Mouse (Mus musculus): Measurements from ENCODE around the gene Chtf18. TPM values are rescaled to one million over a fixed set of nuclear protein-coding genes. Genes with fewer than 3 reads are reported as not detected.

Chtf18 gene
- polyA plus RNA-seq, 1 experiment = 10.6 TPM

- H3K4me3 ChIP-seq (ENCODE audit: extremely low read depth, insufficient read depth, insufficient read length) = no peak overlapping the region
- no peak for TF ChIP-seq POLR2A (IDR thresholded peaks at IDR 0.05; ENCODE audit: low read depth, low read length)
- TF ChIP-seq CTCF (IDR thresholded peaks at IDR 0.05; ENCODE audit: extremely low read depth, insufficient read depth, insufficient read length, insufficient replicate concordance) = no peak
- H3K36me3 ChIP-seq (ENCODE audit: control insufficient read depth, insufficient read depth, low read length) = no peaks in the 10 kb centered on the region
- DNase-seq (ENCODE audit: low read depth in 1 of 2, low spot score in 2 of 2) = no peak
- no peak overlapping the region for H3K27ac ChIP-seq (ENCODE audit: insufficient read depth, low read length)
- H3K27me3 ChIP-seq (ENCODE audit: control insufficient read depth, insufficient read depth, low read length) = no peaks in the 10 kb centered on the region
- WGBS = 97% methylated on average over 19 of the region's 19 CpGs
- peaks cover 9% of the 10 kb centered on the region; the same call in 1 of the 2 replicates for H3K4me1 ChIP-seq (ENCODE audit: control insufficient read depth, insufficient read depth, insufficient read length)
These were observed 3.7 kb downstream of the Chtf18 start for GRCm38 (mm10) chr17:25723470-25723869.

- no peak overlapping the region for H3K27ac ChIP-seq (ENCODE audit: insufficient read depth, low read length)
- no peaks in the 10 kb centered on the region for H3K4me1 ChIP-seq (ENCODE audit: control insufficient read depth, insufficient read depth, insufficient read length)
- WGBS = 96% methylated on average over 5 of the region's 5 CpGs
- H3K4me3 ChIP-seq (ENCODE audit: extremely low read depth, insufficient read depth, insufficient read length) = no peak overlapping the region
- no peaks in the 10 kb centered on the region for H3K36me3 ChIP-seq (ENCODE audit: control insufficient read depth, insufficient read depth, low read length)
- no peak for DNase-seq (ENCODE audit: low read depth in 1 of 2, low spot score in 2 of 2)
- TF ChIP-seq CTCF (IDR thresholded peaks at IDR 0.05; ENCODE audit: extremely low read depth, insufficient read depth, insufficient read length, insufficient replicate concordance) (no peak), POLR2A (IDR thresholded peaks at IDR 0.05; ENCODE audit: low read depth, low read length) (no peak)
- H3K27me3 ChIP-seq (ENCODE audit: control insufficient read depth, insufficient read depth, low read length) = peaks cover 8% of the 10 kb centered on the region
These were observed 5.7 kb downstream of the Chtf18 start for GRCm38 (mm10) chr17:25721476-25721875.

DNA sequence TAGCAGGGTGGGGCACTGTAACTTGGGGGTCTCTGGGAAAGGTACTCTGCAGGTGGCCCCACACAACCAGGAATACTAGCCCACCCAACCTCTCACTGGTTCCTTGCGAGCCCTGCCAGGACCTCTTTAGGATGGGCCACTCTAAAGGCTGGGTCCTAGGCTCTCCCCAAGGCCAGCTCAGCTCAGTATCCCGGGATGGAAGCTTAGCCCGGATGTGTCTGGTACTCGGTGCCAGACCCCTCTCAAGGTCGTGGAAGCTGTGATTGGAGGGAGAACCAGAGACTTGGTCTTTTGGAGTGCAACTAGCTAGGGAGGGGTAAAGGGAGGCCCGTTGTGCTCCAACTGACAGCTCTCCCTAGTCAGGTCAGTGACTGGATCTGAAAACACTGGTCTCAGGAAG lies 9.5 kb downstream of the Chtf18 start:
- DNase-seq (ENCODE audit: low read depth in 1 of 2, low spot score in 2 of 2) = no peak
- WGBS = 23% methylated on average over 6 of the region's 6 CpGs
- Histone ChIP-seq H3K4me3 (ENCODE audit: extremely low read depth, insufficient read depth, insufficient read length) (no peak overlapping the region), H3K27me3 (ENCODE audit: control insufficient read depth, insufficient read depth, low read length) (peaks cover 8% of the 10 kb centered on the region), H3K4me1 (ENCODE audit: control insufficient read depth, insufficient read depth, insufficient read length) (no peaks in the 10 kb centered on the region), H3K27ac (ENCODE audit: insufficient read depth, low read length) (no peak overlapping the region), H3K36me3 (ENCODE audit: control insufficient read depth, insufficient read depth, low read length) (no peaks in the 10 kb centered on the region)
- TF ChIP-seq CTCF (IDR thresholded peaks at IDR 0.05; ENCODE audit: extremely low read depth, insufficient read depth, insufficient read length, insufficient replicate concordance) (no peak), POLR2A (IDR thresholded peaks at IDR 0.05; ENCODE audit: low read depth, low read length) (no peak)

GRCm38 (mm10) chr17:25716711-25717637 lies 10.2 kb downstream of the Chtf18 start, which contains the start of gene Gng13:
Gene Gng13 (plus strand): TSS chr17:25717171.
- Histone ChIP-seq H3K27ac (ENCODE audit: insufficient read depth, low read length) (no peak within 1 kb of the TSS), H3K4me1 (ENCODE audit: control insufficient read depth, insufficient read depth, insufficient read length) (no peaks in the 10 kb centered on the region), H3K36me3 (ENCODE audit: control insufficient read depth, insufficient read depth, low read length) (no peaks in the 10 kb centered on the region), H3K27me3 (ENCODE audit: control insufficient read depth, insufficient read depth, low read length) (peaks cover 8% of the 10 kb centered on the region), H3K4me3 (ENCODE audit: extremely low read depth, insufficient read depth, insufficient read length) (no peak within 1 kb of the TSS)
- no peak for DNase-seq (ENCODE audit: low read depth in 1 of 2, low spot score in 2 of 2)
- 2% methylated on average over 45 of the region's 45 CpGs for WGBS
- TF ChIP-seq CTCF (IDR thresholded peaks at IDR 0.05; ENCODE audit: extremely low read depth, insufficient read depth, insufficient read length, insufficient replicate concordance) = no peak
- no peak for TF ChIP-seq POLR2A (IDR thresholded peaks at IDR 0.05; ENCODE audit: low read depth, low read length)

DNA sequence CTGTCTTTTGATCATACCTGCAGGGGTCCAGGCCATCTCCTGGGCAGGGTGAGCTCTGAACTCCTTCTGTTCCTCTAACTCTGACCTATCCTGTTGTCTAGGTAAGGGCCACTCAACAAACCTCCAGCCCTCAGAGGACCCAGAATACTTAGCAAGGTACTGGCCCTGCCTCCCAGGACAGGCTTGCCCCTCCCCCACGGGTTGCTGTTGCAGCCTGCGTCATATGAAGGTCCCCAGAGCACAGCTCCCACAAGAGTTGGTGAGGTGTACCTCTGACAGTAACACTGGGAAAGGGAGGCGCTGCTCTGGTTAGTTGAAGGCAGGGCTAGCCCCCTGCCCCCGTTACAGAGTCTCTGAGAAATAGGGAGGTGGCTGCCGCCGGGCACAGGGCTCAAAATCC lies 11.1 kb downstream of the Chtf18 start:
- Histone ChIP-seq H3K4me1 (ENCODE audit: control insufficient read depth, insufficient read depth, insufficient read length) (no peaks in the 10 kb centered on the region), H3K27me3 (ENCODE audit: control insufficient read depth, insufficient read depth, low read length) (peaks cover 8% of the 10 kb centered on the region), H3K36me3 (ENCODE audit: control insufficient read depth, insufficient read depth, low read length) (no peaks in the 10 kb centered on the region), H3K4me3 (ENCODE audit: extremely low read depth, insufficient read depth, insufficient read length) (no peak overlapping the region), H3K27ac (ENCODE audit: insufficient read depth, low read length) (no peak overlapping the region)
- WGBS = 12% methylated on average over 6 of the region's 6 CpGs
- no peak for DNase-seq (ENCODE audit: low read depth in 1 of 2, low spot score in 2 of 2)
- TF ChIP-seq CTCF (IDR thresholded peaks at IDR 0.05; ENCODE audit: extremely low read depth, insufficient read depth, insufficient read length, insufficient replicate concordance) (no peak), POLR2A (IDR thresholded peaks at IDR 0.05; ENCODE audit: low read depth, low read length) (no peak)

- Histone ChIP-seq H3K27ac (ENCODE audit: insufficient read depth, low read length) (no peak overlapping the region), H3K27me3 (ENCODE audit: control insufficient read depth, insufficient read depth, low read length) (peaks cover 8% of the 10 kb centered on the region), H3K4me3 (ENCODE audit: extremely low read depth, insufficient read depth, insufficient read length) (no peak overlapping the region), H3K36me3 (ENCODE audit: control insufficient read depth, insufficient read depth, low read length) (no peaks in the 10 kb centered on the region), H3K4me1 (ENCODE audit: control insufficient read depth, insufficient read depth, insufficient read length) (no peaks in the 10 kb centered on the region)
- no peak for DNase-seq (ENCODE audit: low read depth in 1 of 2, low spot score in 2 of 2)
- TF ChIP-seq CTCF (IDR thresholded peaks at IDR 0.05; ENCODE audit: extremely low read depth, insufficient read depth, insufficient read length, insufficient replicate concordance) = no peak
- no peak for TF ChIP-seq POLR2A (IDR thresholded peaks at IDR 0.05; ENCODE audit: low read depth, low read length)
- WGBS = 59% methylated on average over 3 of the region's 3 CpGs
These were observed 11.6 kb downstream of the Chtf18 start for GRCm38 (mm10) chr17:25715627-25716026.

DNA sequence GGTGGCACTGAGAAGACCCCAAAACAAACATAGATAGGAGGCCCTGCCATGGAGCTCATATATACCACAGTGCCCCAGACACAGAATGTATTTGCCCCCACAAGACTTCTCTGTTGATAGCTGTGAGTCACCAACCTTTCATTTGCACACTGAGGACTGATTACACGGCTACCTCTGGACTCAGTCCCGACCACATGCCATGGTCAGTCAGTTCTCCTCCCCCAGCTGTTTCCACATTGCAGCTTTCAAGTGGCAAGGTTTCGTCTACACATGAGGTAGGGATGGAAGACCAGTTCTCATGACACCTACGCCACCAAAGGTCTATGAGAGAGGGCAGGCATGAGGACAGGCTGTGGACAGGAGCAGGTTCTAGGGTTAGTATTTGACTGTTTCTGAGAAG lies 16.1 kb downstream of the Chtf18 start:
- no peak overlapping the region for H3K27ac ChIP-seq (ENCODE audit: insufficient read depth, low read length)
- H3K4me1 ChIP-seq (ENCODE audit: control insufficient read depth, insufficient read depth, insufficient read length) = no peaks in the 10 kb centered on the region
- no peak overlapping the region for H3K4me3 ChIP-seq (ENCODE audit: extremely low read depth, insufficient read depth, insufficient read length)
- H3K36me3 ChIP-seq (ENCODE audit: control insufficient read depth, insufficient read depth, low read length) = no peaks in the 10 kb centered on the region
- TF ChIP-seq POLR2A (IDR thresholded peaks at IDR 0.05; ENCODE audit: low read depth, low read length) = no peak
- TF ChIP-seq CTCF (IDR thresholded peaks at IDR 0.05; ENCODE audit: extremely low read depth, insufficient read depth, insufficient read length, insufficient replicate concordance) = no peak
- WGBS = 68% methylated on average over 4 of the region's 4 CpGs
- no peaks in the 10 kb centered on the region for H3K27me3 ChIP-seq (ENCODE audit: control insufficient read depth, insufficient read depth, low read length)
- DNase-seq (ENCODE audit: low read depth in 1 of 2, low spot score in 2 of 2) = no peak

All from spleen, adult 2 months (tissue).